Mouse (Mus musculus): ENCODE data around the gene Olfr552.

- TF ChIP-seq POLR2A (IDR thresholded peaks at IDR 0.05; ENCODE audit: control insufficient read depth, low read depth, low read length) (no peak), CTCF (IDR thresholded peaks at IDR 0.05; ENCODE audit: control insufficient read depth, insufficient read depth, insufficient replicate concordance, low read depth, low read length) (no peak)
Observed at GRCm38 (mm10) chr7:102549570-102549969, 48.0 kb upstream of the Olfr552 start, which contains the start of gene Olfr549.

Data from testis, adult 2 months (tissue).